18 mouse cellular contexts compared by ENCODE assay signal in the genomic region with DNA sequence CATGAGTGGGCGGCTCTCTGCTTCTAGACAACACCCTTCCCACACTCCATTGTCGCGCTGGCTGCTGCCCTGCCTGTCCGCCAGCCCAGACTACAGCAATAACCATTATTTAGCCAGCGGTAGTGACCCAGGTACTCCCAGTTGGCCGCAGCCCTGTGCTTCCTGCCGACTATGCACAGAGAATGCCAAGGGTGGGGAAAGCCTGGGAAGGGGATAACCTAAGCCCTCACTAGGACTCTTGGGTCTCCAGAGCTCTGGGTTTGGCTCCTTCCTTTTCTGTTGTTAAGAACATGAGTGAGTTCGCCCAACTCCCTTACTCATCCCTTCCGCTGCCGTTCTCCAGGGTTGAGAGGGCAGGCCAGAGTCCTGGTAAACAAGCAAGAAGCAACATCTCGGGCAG. TPM values are rescaled to one million over a fixed set of nuclear protein-coding genes. Genes with fewer than 3 reads are reported as not detected.
DNase-seq lines count a peak whose midpoint lies in the region; ATAC-seq lines count a peak whose summit lies in the region.
"Had no signal": no experiment of that assay in that cellular context is flagged by ENCODE, and none has a peak within 500 bp of the region (broad histone marks: within the 10 kb centered on the region; RNA-seq: fewer than 3 reads in every experiment).

No protein-coding gene starts in this region.

- no peak overlapping the region for H3K9ac ChIP-seq in midbrain, embryonic 14.5 days (replicated peaks; ENCODE audit: low read length)
- H3K9ac ChIP-seq: neural tube, embryonic 12.5 days had no signal

- no peak overlapping the region for H3K4me2 ChIP-seq in midbrain, embryonic 14.5 days (ENCODE audit: low read length)
- H3K4me2 ChIP-seq: neural tube, embryonic 12.5 days had no signal

- peaks cover 93% of the 10 kb centered on the region for H3K4me1 ChIP-seq in megakaryocyte, embryonic 14.5 days
- H3K4me1 ChIP-seq in midbrain, embryonic 14.5 days (ENCODE audit: control insufficient read depth, insufficient read depth, low read length), result no peaks in the 10 kb centered on the region
- H3K4me1 ChIP-seq: midbrain, embryonic 10.5 days; neural tube, embryonic 12.5 days had no signal

- DNase-seq in frontal cortex, postnatal 14 days (ENCODE audit: low spot score in 2 of 2), result no peak
- DNase-seq in heart, postnatal 25 days (ENCODE audit: low spot score), result peak; percentile 51
- no peak for DNase-seq in heart, postnatal 14 days
- no peak for DNase-seq in midbrain, embryonic 14.5 days
- DNase-seq: cerebellum, adult 11 months; kidney, adult 9 months; kidney, postnatal 4 days; liver; thymus, postnatal 14 days had no signal

- H3K4me3 ChIP-seq in megakaryocyte, embryonic 14.5 days (replicated peaks), result peak overlapping the region; percentile 44
- no peak overlapping the region for H3K4me3 ChIP-seq in midbrain, embryonic 14.5 days (replicated peaks; ENCODE audit: low read depth, low read length)
- H3K4me3 ChIP-seq: heart, embryonic 10.5 days; midbrain, embryonic 10.5 days; neural tube, embryonic 12.5 days had no signal

- WGBS in midbrain, embryonic 14.5 days, result 86% methylated on average over 11 of the region's 11 CpGs

- ATAC-seq in frontal cortex, adult (ENCODE audit: low TSS enrichment), result peak; percentile 29; the same call in 1 of the 2 replicates
- no peak for ATAC-seq in megakaryocyte, adult 5-6 weeks (ENCODE audit: poor library complexity, severe bottlenecking)
- ATAC-seq in midbrain, embryonic 14.5 days (ENCODE audit: low FRiP score, low TSS enrichment), result no peak

- H3K27ac ChIP-seq in midbrain, embryonic 14.5 days (replicated peaks; ENCODE audit: low read depth, low read length), result no peak overlapping the region
- H3K27ac ChIP-seq: heart, embryonic 10.5 days; midbrain, embryonic 10.5 days; neural tube, embryonic 12.5 days had no signal

- intact Hi-C loops in heart, postnatal 25 days (cut with DNase I), result no loop called here
- intact Hi-C loops in heart, postnatal 14 days (cut with DNase I), result no loop called here

- H3K9me3 ChIP-seq in megakaryocyte, embryonic 14.5 days, result no peaks in the 10 kb centered on the region
- H3K9me3 ChIP-seq in midbrain, embryonic 14.5 days (ENCODE audit: control insufficient read depth, low read length), result no peaks in the 10 kb centered on the region
- H3K9me3 ChIP-seq: heart, embryonic 10.5 days; midbrain, embryonic 10.5 days; neural tube, embryonic 12.5 days had no signal

- no peaks in the 10 kb centered on the region for H3K27me3 ChIP-seq in megakaryocyte, embryonic 14.5 days (replicated peaks)
- no peaks in the 10 kb centered on the region for H3K27me3 ChIP-seq in midbrain, embryonic 14.5 days (ENCODE audit: control insufficient read depth, insufficient read depth, low read length)
- H3K27me3 ChIP-seq: neural tube, embryonic 12.5 days had no signal

- H3K36me3 ChIP-seq in megakaryocyte, embryonic 14.5 days (replicated peaks; ENCODE audit: low read length), result peaks cover 95% of the 10 kb centered on the region
- H3K36me3 ChIP-seq in midbrain, embryonic 14.5 days (ENCODE audit: control insufficient read depth, insufficient read depth, low read length), result peaks cover 66% of the 10 kb centered on the region

RNA-seq across cellular contexts. Expression of a gene that starts 8.6 kb away (rescaled TPM):
- total RNA-seq in heart, postnatal 25 days (2021), result under 1 TPM; 0.83 to 0.87 TPM
- 1 to 10 TPM in 1 of 2 experiments, under 1 TPM in 1; 0.95 to 1.1 TPM for total RNA-seq in heart, postnatal 14 days (2021)
- 1.7 TPM in 1 of 2 replicates, not detected in the other for polyA plus RNA-seq in megakaryocyte, embryonic 14.5 days (2012; ENCODE audit: insufficient read depth, low replicate concordance)
- total RNA-seq in megakaryocyte, adult 5-6 weeks (2015), result 2.3 and 2.5 TPM in 2 replicates
- total RNA-seq in megakaryocyte, adult 5-6 weeks (2017), result 0.33 and 0.45 TPM in 2 replicates
- polyA plus RNA-seq in midbrain, embryonic 14.5 days (2014; fragmentation: Nextera tagmentation; extraction: Ambion mirVana), result 32.4 and 36.5 TPM in 2 replicates
- total RNA-seq: monocyte, adult 5-6 weeks had no signal

RNA-seq across cellular contexts. Expression of a gene that starts 33.2 kb away (rescaled TPM):
- 10 to 100 TPM; 41.3 to 46.2 TPM for total RNA-seq in heart, postnatal 25 days (2021)
- 10 to 100 TPM; 47.8 to 49.6 TPM for total RNA-seq in heart, postnatal 14 days (2021)
- polyA plus RNA-seq in megakaryocyte, embryonic 14.5 days (2012; ENCODE audit: insufficient read depth, low replicate concordance), result 51.2 and 77.7 TPM in 2 replicates
- total RNA-seq in megakaryocyte, adult 5-6 weeks (2015), result 121 and 128 TPM in 2 replicates
- total RNA-seq in megakaryocyte, adult 5-6 weeks (2017), result 315 and 351 TPM in 2 replicates
- 114 and 138 TPM in 2 replicates for polyA plus RNA-seq in midbrain, embryonic 14.5 days (2014; fragmentation: Nextera tagmentation; extraction: Ambion mirVana)

RNA-seq across cellular contexts. Expression of a gene that starts 49.8 kb away (rescaled TPM):
- 100 to 1,000 TPM; 454 to 515 TPM for total RNA-seq in heart, postnatal 25 days (2021)
- total RNA-seq in heart, postnatal 14 days (2021), result 100 to 1,000 TPM; 503 to 533 TPM
- 25.9 and 294 TPM in 2 replicates for polyA plus RNA-seq in megakaryocyte, embryonic 14.5 days (2012; ENCODE audit: insufficient read depth, low replicate concordance)
- 1,123 and 1,179 TPM in 2 replicates for total RNA-seq in megakaryocyte, adult 5-6 weeks (2015)
- total RNA-seq in megakaryocyte, adult 5-6 weeks (2017), result 895 and 904 TPM in 2 replicates
- polyA plus RNA-seq in midbrain, embryonic 14.5 days (2014; fragmentation: Nextera tagmentation; extraction: Ambion mirVana), result 363 and 413 TPM in 2 replicates

RNA-seq across cellular contexts. Expression of a gene that starts 52.0 kb away (rescaled TPM):
- total RNA-seq in heart, postnatal 25 days (2021), result under 1 TPM in 1 of 2 experiments, not detected in 1; 0.11 TPM
- total RNA-seq in heart, postnatal 14 days (2021), result under 1 TPM; 0.17 to 0.37 TPM
- polyA plus RNA-seq in megakaryocyte, embryonic 14.5 days (2012; ENCODE audit: insufficient read depth, low replicate concordance), result not detected in 2 replicates
- total RNA-seq in megakaryocyte, adult 5-6 weeks (2015), result 0.30 and 2.1 TPM in 2 replicates
- total RNA-seq in megakaryocyte, adult 5-6 weeks (2017), result 0.73 and 1.5 TPM in 2 replicates
- polyA plus RNA-seq in midbrain, embryonic 14.5 days (2014; fragmentation: Nextera tagmentation; extraction: Ambion mirVana), result 0.62 and 0.67 TPM in 2 replicates

RNA-seq across cellular contexts. Expression of a gene that starts 56.3 kb away (rescaled TPM):
- not detected for total RNA-seq in heart, postnatal 25 days (2021)
- total RNA-seq in heart, postnatal 14 days (2021), result under 1 TPM in 1 of 2 experiments, not detected in 1; 0.65 TPM
- polyA plus RNA-seq in megakaryocyte, embryonic 14.5 days (2012; ENCODE audit: insufficient read depth, low replicate concordance), result not detected in 2 replicates
- not detected in 2 replicates for total RNA-seq in megakaryocyte, adult 5-6 weeks (2015)
- not detected in 2 replicates for total RNA-seq in megakaryocyte, adult 5-6 weeks (2017)
- not detected in 2 replicates for polyA plus RNA-seq in midbrain, embryonic 14.5 days (2014; fragmentation: Nextera tagmentation; extraction: Ambion mirVana)
- total RNA-seq: hematopoietic stem cell, adult 5-6 weeks; monocyte, adult 5-6 weeks had no signal
- polyA plus RNA-seq: spleen, adult 2 months had no signal
